Mouse (Mus musculus): Measurements from ENCODE around the gene Sfxn3. TPM values are rescaled to one million over a fixed set of nuclear protein-coding genes. Genes with fewer than 3 reads are reported as not detected.

Gene Sfxn3
- polyA plus RNA-seq, 1 experiment = 8.8 TPM

- Histone ChIP-seq H3K4me1 (ENCODE audit: control insufficient read depth, insufficient read depth, insufficient read length, low read length) (peaks cover 21% of the 10 kb centered on the region; the same call in 1 of the 2 replicates), H3K4me3 (ENCODE audit: low read depth, low read length) (peak within 1 kb of the TSS; percentile 88), H3K27me3 (ENCODE audit: control insufficient read depth, insufficient read depth, low read length) (no peaks in the 10 kb centered on the region), H3K36me3 (ENCODE audit: control insufficient read depth, insufficient read depth, low read length) (peaks cover 42% of the 10 kb centered on the region), H3K27ac (ENCODE audit: insufficient read depth, low read depth, low read length) (peak within 1 kb of the TSS; percentile 87)
- under 1% methylated on average over 82 of the region's 82 CpGs for WGBS
- no peak for TF ChIP-seq CTCF (IDR thresholded peaks at IDR 0.05; ENCODE audit: extremely low read depth, insufficient read length, insufficient replicate concordance, low read depth, low read length)
- TF ChIP-seq POLR2A (IDR thresholded peaks at IDR 0.05; ENCODE audit: low read depth, low read length) = peak; percentile 53; the same call in 1 of the 2 replicates
Observed at GRCm38 (mm10) chr19:45005957-45006712, 41.2 kb upstream of the Sfxn3 start, which contains the start of gene Mrpl43. Mrpl43 (minus strand) TSS chr19:45006442.

GRCm38 (mm10) chr19:45007021-45007420 lies 40.3 kb upstream of the Sfxn3 start:
- TF ChIP-seq CTCF (IDR thresholded peaks at IDR 0.05; ENCODE audit: extremely low read depth, insufficient read length, insufficient replicate concordance, low read depth, low read length) (no peak), POLR2A (IDR thresholded peaks at IDR 0.05; ENCODE audit: low read depth, low read length) (no peak)
- H3K4me3 ChIP-seq (ENCODE audit: low read depth, low read length) = peak overlapping the region; percentile 88
- H3K4me1 ChIP-seq (ENCODE audit: control insufficient read depth, insufficient read depth, insufficient read length, low read length) = peaks cover 21% of the 10 kb centered on the region; the same call in 1 of the 2 replicates
- peak overlapping the region; percentile 48 for H3K27ac ChIP-seq (ENCODE audit: insufficient read depth, low read depth, low read length)
- H3K36me3 ChIP-seq (ENCODE audit: control insufficient read depth, insufficient read depth, low read length) = peaks cover 41% of the 10 kb centered on the region
- H3K27me3 ChIP-seq (ENCODE audit: control insufficient read depth, insufficient read depth, low read length) = no peaks in the 10 kb centered on the region
- WGBS = 7% methylated on average over 17 of the region's 17 CpGs

GRCm38 (mm10) chr19:45007425-45008191 lies 39.7 kb upstream of the Sfxn3 start:
- Histone ChIP-seq H3K36me3 (ENCODE audit: control insufficient read depth, insufficient read depth, low read length) (peaks cover 42% of the 10 kb centered on the region), H3K4me1 (ENCODE audit: control insufficient read depth, insufficient read depth, insufficient read length, low read length) (peaks cover 21% of the 10 kb centered on the region; the same call in 1 of the 2 replicates), H3K27ac (ENCODE audit: insufficient read depth, low read depth, low read length) (no peak overlapping the region), H3K27me3 (ENCODE audit: control insufficient read depth, insufficient read depth, low read length) (no peaks in the 10 kb centered on the region), H3K4me3 (ENCODE audit: low read depth, low read length) (peak overlapping the region; percentile 88)
- TF ChIP-seq POLR2A (IDR thresholded peaks at IDR 0.05; ENCODE audit: low read depth, low read length) = no peak
- TF ChIP-seq CTCF (IDR thresholded peaks at IDR 0.05; ENCODE audit: extremely low read depth, insufficient read length, insufficient replicate concordance, low read depth, low read length) = no peak
- WGBS = 42% methylated on average over 20 of the region's 20 CpGs

- 79% methylated on average over 4 of the region's 4 CpGs for WGBS
- Histone ChIP-seq H3K27me3 (ENCODE audit: control insufficient read depth, insufficient read depth, low read length) (no peaks in the 10 kb centered on the region), H3K4me3 (ENCODE audit: low read depth, low read length) (no peak overlapping the region), H3K36me3 (ENCODE audit: control insufficient read depth, insufficient read depth, low read length) (peaks cover 29% of the 10 kb centered on the region), H3K4me1 (ENCODE audit: control insufficient read depth, insufficient read depth, insufficient read length, low read length) (peaks cover 27% of the 10 kb centered on the region; the same call in 1 of the 2 replicates), H3K27ac (ENCODE audit: insufficient read depth, low read depth, low read length) (no peak overlapping the region)
- TF ChIP-seq POLR2A (IDR thresholded peaks at IDR 0.05; ENCODE audit: low read depth, low read length) (no peak), CTCF (IDR thresholded peaks at IDR 0.05; ENCODE audit: extremely low read depth, insufficient read length, insufficient replicate concordance, low read depth, low read length) (no peak)
Observed at GRCm38 (mm10) chr19:45010646-45011045, 36.7 kb upstream of the Sfxn3 start.

- Histone ChIP-seq H3K4me1 (ENCODE audit: control insufficient read depth, insufficient read depth, insufficient read length, low read length) (peaks cover 26% of the 10 kb centered on the region), H3K36me3 (ENCODE audit: control insufficient read depth, insufficient read depth, low read length) (peaks cover 29% of the 10 kb centered on the region), H3K27ac (ENCODE audit: insufficient read depth, low read depth, low read length) (no peak overlapping the region), H3K27me3 (ENCODE audit: control insufficient read depth, insufficient read depth, low read length) (no peaks in the 10 kb centered on the region), H3K4me3 (ENCODE audit: low read depth, low read length) (no peak overlapping the region)
- TF ChIP-seq CTCF (IDR thresholded peaks at IDR 0.05; ENCODE audit: extremely low read depth, insufficient read length, insufficient replicate concordance, low read depth, low read length) (no peak), POLR2A (IDR thresholded peaks at IDR 0.05; ENCODE audit: low read depth, low read length) (no peak)
- 87% methylated on average over 8 of the region's 8 CpGs for WGBS
Observed at GRCm38 (mm10) chr19:45012219-45012618, 35.1 kb upstream of the Sfxn3 start.

- TF ChIP-seq POLR2A (IDR thresholded peaks at IDR 0.05; ENCODE audit: low read depth, low read length) = no peak
- Histone ChIP-seq H3K36me3 (ENCODE audit: control insufficient read depth, insufficient read depth, low read length) (peaks cover 29% of the 10 kb centered on the region), H3K4me1 (ENCODE audit: control insufficient read depth, insufficient read depth, insufficient read length, low read length) (peaks cover 22% of the 10 kb centered on the region), H3K27ac (ENCODE audit: insufficient read depth, low read depth, low read length) (no peak overlapping the region), H3K4me3 (ENCODE audit: low read depth, low read length) (no peak overlapping the region), H3K27me3 (ENCODE audit: control insufficient read depth, insufficient read depth, low read length) (no peaks in the 10 kb centered on the region)
- 30% methylated on average over 6 of the region's 6 CpGs for WGBS
Observed at GRCm38 (mm10) chr19:45012636-45013035, 34.7 kb upstream of the Sfxn3 start.
